Mouse (Mus musculus) embryonic facial prominence, embryonic 15.5 days (tissue): Measurements from ENCODE around the gene P2ry2. TPM values are rescaled to one million over a fixed set of nuclear protein-coding genes. Genes with fewer than 3 reads are reported as not detected.

Experiments used
- ATAC-seq: fragments of 200-750 bp; cut with Nextera tagmentation; 2 replicates; pipeline ENCODE4 v1.8.0; 2017; ENCODE audit warnings: low read depth, moderate TSS enrichment; ENCODE audit not compliant: insufficient number of reproducible peaks, low FRiP score, low TSS enrichment
- H3K27ac ChIP-seq: fragments of 300-500 bp; sonication (generic); replicated peaks from 2 replicates; pipeline ENCODE4 v1.5.1; 2015; ENCODE audit warnings: mild to moderate bottlenecking, inconsistent platforms
- H3K27me3 ChIP-seq: fragments of 300-500 bp; sonication (generic); 2 replicates; pipeline ENCODE4 v1.6.1; 2015; ENCODE audit warnings: inconsistent platforms
- H3K36me3 ChIP-seq: fragments of 300-500 bp; sonication (generic); 2 replicates; pipeline ENCODE4 v1.6.1; 2015; ENCODE audit warnings: mild to moderate bottlenecking, inconsistent platforms
- H3K4me1 ChIP-seq: fragments of 300-500 bp; sonication (generic); 2 replicates; pipeline ENCODE4 v1.6.1; 2015; ENCODE audit warnings: inconsistent platforms
- H3K4me2 ChIP-seq: fragments of 300-500 bp; sonication (generic); replicated peaks from 2 replicates; pipeline ENCODE4 v1.6.1; 2015; ENCODE audit warnings: mild to moderate bottlenecking, inconsistent platforms
- H3K4me3 ChIP-seq: fragments of 300-500 bp; sonication (generic); replicated peaks from 2 replicates; pipeline ENCODE4 v1.5.1; 2015; ENCODE audit warnings: mild to moderate bottlenecking, inconsistent platforms
- H3K9ac ChIP-seq: fragments of 300-500 bp; sonication (generic); 2 replicates; pipeline ENCODE4 v1.6.1; 2015; ENCODE audit warnings: inconsistent platforms
- H3K9me3 ChIP-seq: fragments of 300-500 bp; sonication (generic); replicated peaks from 2 replicates; pipeline ENCODE4 v1.6.1; 2016; ENCODE audit warnings: inconsistent platforms
- WGBS: fragments of 180-500 bp; shearing (Covaris S2); methylation state at CpG from one replicate; pipeline ENCODE4 v1.1.7; 2015; 5-methylcytosine and 5-hydroxymethylcytosine counted together
- polyA plus RNA-seq: library from polyadenylated mRNA; unstranded; fragments of >200 nt; fragmentation: Nextera tagmentation; extraction: Ambion mirVana; gene quantifications from 2 replicates; pipeline ENCODE4 v1.2.1, GENCODE M21; 2015

P2ry2 gene
- polyA plus RNA-seq, 1 experiment from 2014 or later = 3.6 TPM

DNA sequence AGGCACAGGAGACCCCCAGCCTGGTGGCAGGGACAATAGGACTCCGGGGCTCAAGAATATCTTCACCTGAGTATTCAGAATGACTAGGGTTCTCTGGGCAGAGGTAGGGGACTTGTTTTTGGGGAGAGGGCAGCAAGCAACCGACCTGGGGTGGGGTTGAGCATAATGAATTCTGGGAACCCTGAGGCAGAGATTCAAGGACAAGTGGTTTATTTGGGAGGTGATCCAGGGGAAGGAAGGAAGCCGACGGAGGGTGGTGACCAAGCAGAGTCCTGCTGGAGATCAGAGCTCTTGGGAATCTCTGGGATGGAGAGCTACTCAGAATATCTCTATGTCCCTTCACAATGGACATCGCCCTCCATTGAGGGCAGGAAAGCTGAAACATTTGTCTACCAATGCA lies 34.5 kb downstream of the P2ry2 start:
- no peaks in the 10 kb centered on the region for H3K9me3 ChIP-seq
- H3K36me3 ChIP-seq = no peaks in the 10 kb centered on the region
- ATAC-seq = no peak
- WGBS = 80% methylated on average over 5 of the region's 5 CpGs
- no peak overlapping the region for H3K9ac ChIP-seq
- H3K4me2 ChIP-seq = no peak overlapping the region
- no peak overlapping the region for H3K4me3 ChIP-seq
- H3K27me3 ChIP-seq = peaks cover 25% of the 10 kb centered on the region
- no peak overlapping the region for H3K27ac ChIP-seq
- H3K4me1 ChIP-seq = peaks cover 17% of the 10 kb centered on the region

DNA sequence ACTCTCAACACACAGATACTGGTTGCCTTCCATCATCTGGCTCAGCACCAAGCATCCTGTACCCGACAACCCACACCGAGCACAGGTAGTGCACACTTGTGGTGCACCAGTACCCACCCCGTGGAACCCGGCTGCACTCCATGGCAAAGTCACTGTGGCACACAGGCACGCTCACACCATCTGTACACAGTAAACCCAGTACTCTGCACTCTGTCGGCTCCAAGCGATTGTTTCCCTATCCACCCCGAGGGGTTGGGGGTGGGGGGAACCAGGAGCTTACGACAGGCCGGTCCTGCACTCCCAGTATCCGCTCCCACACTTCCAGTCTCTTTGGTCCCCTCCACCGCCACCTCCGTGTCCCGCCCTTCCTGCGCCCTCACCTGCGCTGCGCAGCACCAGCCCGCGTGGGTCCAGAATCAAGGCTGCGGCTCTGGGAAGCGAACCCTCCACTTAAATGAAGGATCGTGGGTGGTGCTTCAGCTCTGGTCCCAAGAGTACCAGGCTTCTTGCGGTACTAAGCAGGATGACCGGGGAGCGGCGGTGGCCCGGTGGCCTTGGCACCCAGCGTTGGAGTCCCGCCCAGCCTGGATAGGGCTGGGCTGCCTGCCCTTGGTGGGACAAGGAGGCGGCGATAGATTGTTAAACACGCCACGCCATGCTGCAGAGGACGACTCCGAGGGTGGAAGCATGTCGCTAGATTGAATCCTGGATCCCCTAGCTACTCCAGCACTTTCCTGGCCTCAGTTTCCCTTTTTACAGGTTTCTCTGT lies 38.3 kb downstream of the P2ry2 start, which contains the start of gene P2ry6:
P2ry6 (minus strand) TSS at position 515 of the 769 bp plus-strand sequence.
- no peak within 1 kb of the TSS for H3K27ac ChIP-seq
- no peaks in the 10 kb centered on the region for H3K9me3 ChIP-seq
- ATAC-seq = no peak
- H3K4me3 ChIP-seq = peak within 1 kb of the TSS; percentile 37
- H3K9ac ChIP-seq = peak within 1 kb of the TSS; percentile 28; the same call in 1 of the 2 replicates
- peaks cover 14% of the 10 kb centered on the region for H3K4me1 ChIP-seq
- peaks cover 33% of the 10 kb centered on the region for H3K27me3 ChIP-seq
- peak within 1 kb of the TSS; percentile 56 for H3K4me2 ChIP-seq
- no peaks in the 10 kb centered on the region for H3K36me3 ChIP-seq
- 3% methylated on average over 36 of the region's 36 CpGs for WGBS

DNA sequence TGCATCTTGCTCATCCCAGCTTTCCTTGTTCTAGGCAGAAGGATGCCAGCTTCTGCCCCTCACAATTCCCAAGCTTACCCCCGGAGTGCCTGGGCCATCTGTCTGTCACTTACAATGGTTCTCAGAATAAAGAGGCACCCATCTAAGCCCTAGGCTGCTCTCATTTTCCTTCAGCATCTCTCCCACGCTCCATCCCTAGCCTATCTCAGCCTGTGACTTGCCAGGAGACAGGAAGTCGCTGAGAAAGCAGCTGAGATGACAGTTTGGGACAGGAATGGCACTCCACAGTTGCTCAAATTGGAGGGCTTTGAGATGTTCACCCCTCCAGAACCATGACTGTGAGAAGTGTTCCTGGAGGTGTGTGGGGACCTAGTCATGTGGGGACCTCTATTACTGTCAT lies 39.8 kb downstream of the P2ry2 start:
- H3K27me3 ChIP-seq = peaks cover 33% of the 10 kb centered on the region
- no peak overlapping the region for H3K4me3 ChIP-seq
- H3K9ac ChIP-seq = no peak overlapping the region
- H3K36me3 ChIP-seq = no peaks in the 10 kb centered on the region
- H3K4me1 ChIP-seq = peaks cover 8% of the 10 kb centered on the region
- no peaks in the 10 kb centered on the region for H3K9me3 ChIP-seq
- ATAC-seq = no peak
- no peak overlapping the region for H3K27ac ChIP-seq
- no peak overlapping the region for H3K4me2 ChIP-seq
- 43% methylated on average over 3 of the region's 3 CpGs for WGBS

DNA sequence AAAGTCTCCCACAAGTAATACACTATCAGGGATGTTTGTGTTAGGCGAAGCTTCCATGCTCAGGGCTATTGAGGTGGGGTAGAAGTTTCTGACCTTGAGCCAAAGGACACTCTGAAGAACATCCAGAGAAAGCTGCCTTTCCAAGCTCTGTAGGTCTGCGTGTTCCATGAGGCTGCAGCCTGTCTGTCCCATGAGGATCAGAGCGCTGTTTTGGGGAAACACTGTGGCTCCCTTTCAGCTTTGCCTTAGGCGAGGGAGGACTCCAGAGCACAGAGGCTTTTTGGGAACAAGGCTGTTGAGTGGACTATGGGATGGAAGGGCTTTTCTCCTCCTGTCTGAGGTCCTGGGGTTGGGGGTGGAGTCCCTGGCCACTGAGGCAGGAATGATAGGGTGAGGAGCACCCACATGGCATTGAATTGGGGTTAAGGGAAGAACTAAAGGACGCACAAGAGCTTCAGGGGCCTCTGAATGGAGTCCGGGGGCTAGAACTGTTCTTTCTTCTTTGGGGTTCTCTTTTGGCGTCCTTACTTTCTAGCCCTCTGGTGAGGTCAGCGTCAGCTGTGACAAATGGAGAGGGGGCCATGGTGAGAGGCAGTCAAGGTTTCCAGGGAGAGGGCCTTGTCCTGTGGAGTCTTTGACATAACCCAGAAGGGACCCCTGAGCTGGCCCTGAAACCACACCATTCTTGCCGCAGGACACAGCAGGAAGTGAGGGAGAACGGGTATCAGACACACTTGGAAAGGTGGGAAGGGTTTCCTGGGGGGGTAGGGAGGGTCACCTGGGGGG lies 43.6 kb downstream of the P2ry2 start:
- Histone ChIP-seq H3K4me1 (peaks cover 1% of the 10 kb centered on the region; the same call in 1 of the 2 replicates), H3K9ac (no peak overlapping the region), H3K4me3 (no peak overlapping the region), H3K27ac (no peak overlapping the region), H3K4me2 (no peak overlapping the region), H3K9me3 (no peaks in the 10 kb centered on the region), H3K36me3 (no peaks in the 10 kb centered on the region), H3K27me3 (peaks cover 17% of the 10 kb centered on the region)
- WGBS = 78% methylated on average over 10 of the region's 10 CpGs
- no peak for ATAC-seq

DNA sequence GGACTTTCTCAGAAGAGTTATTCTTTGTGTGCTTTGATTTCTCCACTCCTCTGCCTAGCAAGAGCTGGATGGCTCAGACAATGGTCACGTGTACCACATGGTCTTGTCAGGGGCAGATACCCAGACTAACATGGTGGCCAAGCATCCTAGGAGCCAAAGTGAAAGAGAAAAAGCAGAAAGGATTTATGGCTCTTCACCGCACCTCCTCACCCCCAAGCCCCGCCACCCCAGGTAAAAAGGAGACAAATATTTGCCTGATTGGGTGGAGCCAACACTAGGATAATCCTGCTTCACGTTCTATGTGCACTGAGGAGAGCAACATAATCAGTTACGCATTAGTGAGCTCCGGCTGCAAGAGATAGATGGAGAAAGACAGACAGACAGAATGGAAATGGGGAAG lies 44.3 kb downstream of the P2ry2 start:
- Histone ChIP-seq H3K27me3 (peaks cover 10% of the 10 kb centered on the region), H3K4me3 (no peak overlapping the region), H3K9me3 (no peaks in the 10 kb centered on the region), H3K36me3 (no peaks in the 10 kb centered on the region), H3K9ac (no peak overlapping the region), H3K4me2 (no peak overlapping the region), H3K27ac (no peak overlapping the region), H3K4me1 (no peaks in the 10 kb centered on the region)
- ATAC-seq = no peak
- 74% methylated on average over 6 of the region's 6 CpGs for WGBS

DNA sequence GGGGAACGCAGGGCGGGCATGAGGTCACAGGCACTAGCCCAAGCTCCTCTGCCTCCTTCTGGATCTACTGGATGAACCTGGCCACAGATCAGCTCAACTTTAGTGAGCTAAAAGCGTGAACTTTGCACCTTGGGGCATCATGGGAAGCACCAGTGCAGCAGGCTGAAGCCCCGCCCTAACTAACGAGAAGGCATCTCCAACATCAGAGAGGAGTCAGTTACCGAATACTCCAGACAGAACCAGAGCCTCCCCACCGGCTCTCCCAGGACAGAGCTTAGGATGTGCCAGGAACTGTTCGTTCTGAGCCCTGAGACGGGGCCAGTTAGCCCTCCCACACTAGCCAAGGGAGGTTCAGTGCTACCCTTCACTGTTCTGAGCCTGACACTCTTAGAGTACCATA lies 44.8 kb downstream of the P2ry2 start:
- 70% methylated on average over 9 of the region's 9 CpGs for whole genome bisulfite sequencing
- no peak overlapping the region for H3K4me2 ChIP-seq
- H3K4me1 ChIP-seq = 0 out of 2 replicates have a peak, but pooled peaks cover 4% of the 10 kb centered on the region
- no peak for ATAC-seq
- H3K9ac ChIP-seq = no peak overlapping the region
- H3K27ac ChIP-seq = no peak overlapping the region
- no peaks in the 10 kb centered on the region for H3K36me3 ChIP-seq
- peaks cover 7% of the 10 kb centered on the region; the same call in 1 of the 2 replicates for H3K27me3 ChIP-seq
- H3K9me3 ChIP-seq = no peaks in the 10 kb centered on the region
- H3K4me3 ChIP-seq = no peak overlapping the region

DNA sequence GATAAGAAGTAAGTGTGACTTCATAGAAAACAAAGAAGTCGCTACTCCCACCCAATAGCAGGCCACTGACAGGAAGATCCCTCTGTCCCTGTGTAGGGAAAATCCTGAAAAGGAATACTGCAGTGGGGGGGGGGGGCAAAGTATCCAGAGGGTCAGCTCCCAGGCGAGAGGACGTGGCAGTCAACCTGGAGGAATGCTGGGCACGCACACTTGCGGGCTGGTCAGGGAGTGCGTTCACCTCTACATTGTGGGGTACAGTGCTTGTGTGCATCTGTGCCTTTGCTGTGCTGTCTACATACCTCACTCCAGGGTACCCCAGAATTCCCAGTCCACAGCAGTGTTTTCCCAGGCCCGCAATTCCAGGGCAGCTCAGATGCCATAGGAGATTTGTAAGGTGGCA lies 46.7 kb downstream of the P2ry2 start:
- no peak overlapping the region for H3K4me3 ChIP-seq
- WGBS = 79% methylated on average over 7 of the region's 7 CpGs
- no peak overlapping the region for H3K27ac ChIP-seq
- no peak overlapping the region for H3K9ac ChIP-seq
- H3K4me2 ChIP-seq = no peak overlapping the region
- no peaks in the 10 kb centered on the region for H3K9me3 ChIP-seq
- no peaks in the 10 kb centered on the region for H3K27me3 ChIP-seq
- H3K36me3 ChIP-seq = no peaks in the 10 kb centered on the region
- H3K4me1 ChIP-seq = 0 out of 2 replicates have a peak, but pooled peaks cover 4% of the 10 kb centered on the region
- no peak for ATAC-seq

DNA sequence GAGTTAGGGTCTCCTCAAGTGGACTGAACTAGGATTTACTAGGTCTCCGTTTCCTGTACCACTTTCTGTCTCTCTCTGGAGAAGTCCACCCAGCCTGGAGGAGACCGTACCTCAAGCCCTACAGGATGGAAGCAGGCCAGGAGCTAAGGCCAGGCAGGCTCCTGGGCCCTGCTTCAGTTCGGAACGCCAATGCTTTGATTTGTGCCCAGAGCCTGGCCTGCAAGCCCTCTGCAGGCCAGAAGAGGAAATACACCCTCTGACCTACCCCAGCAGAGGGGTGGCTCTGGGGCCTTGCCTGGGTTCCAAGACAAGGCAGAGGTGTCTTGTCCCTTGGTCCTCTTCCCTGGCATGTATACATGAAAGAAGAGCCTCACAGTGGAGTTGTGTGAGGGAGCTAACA lies 47.6 kb downstream of the P2ry2 start:
- 22% methylated on average over 4 of the region's 4 CpGs for WGBS
- no peak overlapping the region for H3K27ac ChIP-seq
- no peaks in the 10 kb centered on the region for H3K36me3 ChIP-seq
- H3K27me3 ChIP-seq = no peaks in the 10 kb centered on the region
- H3K9me3 ChIP-seq = no peaks in the 10 kb centered on the region
- no peak overlapping the region for H3K4me2 ChIP-seq
- ATAC-seq = 0 out of 2 replicates have a peak, but pooled peaks have one; percentile 40
- no peak overlapping the region for H3K4me3 ChIP-seq
- 0 out of 2 replicates have a peak, but pooled peaks cover 4% of the 10 kb centered on the region for H3K4me1 ChIP-seq
- H3K9ac ChIP-seq = no peak overlapping the region

DNA sequence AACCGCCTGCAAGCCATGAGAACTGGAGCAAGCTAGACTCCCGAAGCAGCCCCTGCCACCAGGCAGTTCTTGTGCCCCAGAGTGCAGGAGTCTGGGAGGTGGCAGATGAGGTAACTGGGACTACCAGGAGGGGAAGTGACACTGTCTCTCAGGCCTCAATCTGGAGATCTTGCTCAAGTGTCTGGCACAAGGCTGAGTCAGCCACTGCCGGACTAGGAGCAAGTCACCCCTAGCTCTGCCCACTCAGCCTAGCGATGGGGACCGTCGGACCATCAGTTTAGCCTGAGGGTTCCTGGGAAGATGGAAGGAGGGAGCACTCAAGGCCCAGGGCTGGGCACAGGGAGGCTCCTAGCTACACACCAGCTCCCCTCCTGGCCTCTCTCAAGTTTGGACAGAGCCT lies 48.4 kb downstream of the P2ry2 start:
- Histone ChIP-seq H3K36me3 (no peaks in the 10 kb centered on the region), H3K9ac (no peak overlapping the region), H3K27ac (no peak overlapping the region), H3K9me3 (no peaks in the 10 kb centered on the region), H3K4me3 (no peak overlapping the region), H3K27me3 (no peaks in the 10 kb centered on the region), H3K4me1 (0 out of 2 replicates have a peak, but pooled peaks cover 4% of the 10 kb centered on the region), H3K4me2 (no peak overlapping the region)
- ATAC-seq = 0 out of 2 replicates have a peak, but pooled peaks have one; percentile 8
- 73% methylated on average over 6 of the region's 6 CpGs for WGBS

DNA sequence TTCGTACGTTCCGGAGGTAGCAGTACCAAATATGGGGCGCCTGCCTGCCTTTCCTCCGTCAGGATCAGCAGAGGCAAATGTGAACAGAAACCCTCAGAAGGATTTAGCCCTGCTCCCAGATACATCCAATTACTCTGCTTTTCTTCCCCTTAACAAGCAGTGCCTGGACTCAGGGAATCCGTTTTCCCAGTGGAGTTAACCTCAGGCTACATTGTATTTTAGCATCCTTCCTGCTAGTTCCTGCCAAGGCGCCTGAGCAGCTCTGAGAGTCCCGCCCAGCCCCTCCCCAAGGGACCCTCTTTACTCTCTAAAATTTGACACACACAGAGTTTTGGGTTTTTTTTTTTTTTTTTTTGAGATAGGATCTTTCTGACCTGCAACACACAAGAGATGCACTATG lies 49.3 kb downstream of the P2ry2 start:
- no peak for ATAC-seq
- H3K4me2 ChIP-seq = no peak overlapping the region
- H3K4me3 ChIP-seq = no peak overlapping the region
- H3K27me3 ChIP-seq = no peaks in the 10 kb centered on the region
- no peak overlapping the region for H3K9ac ChIP-seq
- H3K36me3 ChIP-seq = no peaks in the 10 kb centered on the region
- WGBS = 46% methylated on average over 8 of the region's 8 CpGs
- no peak overlapping the region for H3K27ac ChIP-seq
- 0 out of 2 replicates have a peak, but pooled peaks cover 4% of the 10 kb centered on the region for H3K4me1 ChIP-seq
- H3K9me3 ChIP-seq = no peaks in the 10 kb centered on the region

DNA sequence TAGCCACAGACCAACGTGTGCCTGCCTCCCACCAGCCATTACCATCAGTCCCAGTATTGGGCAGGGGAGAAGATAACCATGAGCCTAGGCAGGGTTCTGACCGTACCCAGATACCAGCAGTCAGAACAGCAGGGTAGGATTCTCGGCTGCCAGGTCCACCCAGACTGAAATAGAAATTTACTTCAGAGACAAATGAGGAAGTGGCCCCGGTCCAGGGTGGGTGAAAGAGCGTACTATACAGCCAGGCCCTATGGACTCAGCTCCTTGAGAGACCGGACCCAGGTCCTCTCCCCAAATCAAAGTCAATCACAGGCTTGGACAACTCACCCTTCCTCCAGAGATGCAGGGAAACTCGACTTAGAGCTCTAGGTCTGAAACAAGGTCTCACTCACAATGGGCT lies 51.5 kb downstream of the P2ry2 start:
- Histone ChIP-seq H3K36me3 (no peaks in the 10 kb centered on the region), H3K9me3 (no peaks in the 10 kb centered on the region), H3K4me3 (no peak overlapping the region), H3K27me3 (no peaks in the 10 kb centered on the region), H3K4me2 (no peak overlapping the region), H3K27ac (no peak overlapping the region), H3K9ac (no peak overlapping the region), H3K4me1 (0 out of 2 replicates have a peak, but pooled peaks cover 4% of the 10 kb centered on the region)
- 73% methylated on average over 7 of the region's 7 CpGs for WGBS
- ATAC-seq = no peak
